Mouse (Mus musculus): ENCODE results near the gene Vash1. TPM values are rescaled to one million over a fixed set of nuclear protein-coding genes. Genes with fewer than 3 reads are reported as not detected.

The Vash1 gene
- polyA plus RNA-seq (2015; fragmentation: Nextera tagmentation; extraction: Ambion mirVana), result 2.0 and 2.8 TPM in 2 replicates

GRCm38 (mm10) chr12:86678591-86679545 lies at the start of gene Vash1:
Gene Vash1, plus strand, starts transcription at chr12:86678700.

GRCm38 (mm10) chr12:86726120-86726640 lies 47.7 kb downstream of the Vash1 start, which contains the start of gene Angel1:
Gene Angel1, minus strand, starts transcription at chr12:86726460.

DNA sequence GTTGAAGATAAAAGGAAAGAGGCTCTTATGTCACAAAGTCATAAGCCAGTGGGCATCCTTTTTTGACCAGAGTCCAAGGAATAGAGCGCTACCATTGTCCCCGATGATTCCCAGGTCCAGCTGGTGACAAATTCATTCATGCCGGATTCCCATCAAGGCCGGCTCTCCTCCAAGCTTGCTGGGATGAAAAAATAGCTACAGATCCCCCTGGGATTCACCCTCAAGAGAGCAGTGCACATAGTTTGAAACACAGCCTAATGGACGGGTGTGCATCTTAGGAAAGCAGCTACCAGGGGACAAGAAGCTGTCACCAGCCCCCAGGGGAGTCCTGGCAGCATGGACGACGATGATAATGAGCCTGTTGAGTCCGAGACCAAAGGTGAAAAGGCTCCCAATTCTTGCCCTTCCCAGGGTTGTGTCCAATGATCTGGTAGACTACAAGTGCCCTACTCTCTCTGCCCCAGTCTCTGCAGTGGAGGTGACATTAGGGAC lies 55.9 kb downstream of the Vash1 start, which contains the start of gene Lrrc74a:
Lrrc74a (plus strand) TSS at position 51 of the 492 bp plus-strand sequence.

Other genes with a start within 250 kb of the Vash1 start
- gene Angel1, start 47.8 kb downstream of the Vash1 start, polyA plus RNA-seq (2015; fragmentation: Nextera tagmentation; extraction: Ambion mirVana), result 1.3 and 1.6 TPM in 2 replicates
- gene Lrrc74a, start 55.7 kb downstream of the Vash1 start, polyA plus RNA-seq (2015; fragmentation: Nextera tagmentation; extraction: Ambion mirVana), result not detected in 2 replicates
- gene Irf2bpl, start 206.1 kb downstream of the Vash1 start, polyA plus RNA-seq (2015; fragmentation: Nextera tagmentation; extraction: Ambion mirVana), result 11.9 and 14.9 TPM in 2 replicates